ENCODE assay signal across 9 mouse cellular contexts in genomic region chr6:94577991-94578390, GRCm38 (mm10).
DNase-seq lines count a peak whose midpoint lies in the region; ATAC-seq lines count a peak whose summit lies in the region.
"Had no signal": no experiment of that assay in that cellular context is flagged by ENCODE, and none has a peak within 500 bp of the region (broad histone marks: within the 10 kb centered on the region; RNA-seq: fewer than 3 reads in every experiment).

No protein-coding gene starts in this region.

- H3K4me3 ChIP-seq in forebrain, embryonic 16.5 days (replicated peaks; ENCODE audit: low read length), result no peak overlapping the region
- no peak overlapping the region for H3K4me3 ChIP-seq in midbrain, embryonic 11.5 days (ENCODE audit: low read depth, low read length)
- no peak overlapping the region for H3K4me3 ChIP-seq in heart, embryonic 10.5 days

- H3K36me3 ChIP-seq in forebrain, embryonic 16.5 days (ENCODE audit: control insufficient read depth, insufficient read depth), result no peaks in the 10 kb centered on the region
- no peaks in the 10 kb centered on the region for H3K36me3 ChIP-seq in midbrain, embryonic 11.5 days (ENCODE audit: control insufficient read depth, insufficient read depth, low read length)
- 0 out of 2 replicates have a peak, but pooled peaks cover 2% of the 10 kb centered on the region for H3K36me3 ChIP-seq in heart, embryonic 10.5 days

- 9% methylated on average over 8 of the region's 8 CpGs for WGBS in forebrain, embryonic 16.5 days
- 27% methylated on average over 8 of the region's 8 CpGs for WGBS in midbrain, embryonic 11.5 days
- WGBS in heart, embryonic 10.5 days, result 83% methylated on average over 8 of the region's 8 CpGs

- H3K27ac ChIP-seq in forebrain, embryonic 16.5 days (ENCODE audit: low read length), result no peak overlapping the region
- H3K27ac ChIP-seq in midbrain, embryonic 11.5 days (ENCODE audit: low read depth, low read length), result no peak overlapping the region; the same call in 1 of the 2 replicates
- H3K27ac ChIP-seq in heart, embryonic 10.5 days, result no peak overlapping the region

- peak; percentile 89 for ATAC-seq in forebrain, embryonic 16.5 days
- peak; percentile 92 for ATAC-seq in midbrain, embryonic 11.5 days (ENCODE audit: low FRiP score)

- no peak overlapping the region for H3K4me2 ChIP-seq in forebrain, embryonic 16.5 days (ENCODE audit: low read length)
- H3K4me2 ChIP-seq in midbrain, embryonic 11.5 days, result no peak overlapping the region

- peak; percentile 82 for DNase-seq in Muller cell, postnatal 12 days (ENCODE audit: inconsistent ontology term)
- peak; percentile 84 for DNase-seq in brain, adult 2 months (ENCODE audit: low read depth, low spot score)
- DNase-seq in midbrain, embryonic 11.5 days (ENCODE audit: low spot score, missing footprints), result peak; percentile 89
- no peak for DNase-seq in liver
- no peak for DNase-seq in cerebellum, postnatal 4 days (ENCODE audit: low spot score in 2 of 2)
- no peak for DNase-seq in heart, embryonic 10.5 days (ENCODE audit: low spot score)
- DNase-seq: cerebellum, adult 8-10 months; kidney, adult 2 months had no signal

- H3K9ac ChIP-seq in forebrain, embryonic 16.5 days (replicated peaks; ENCODE audit: low read depth, low read length), result no peak overlapping the region
- no peak overlapping the region for H3K9ac ChIP-seq in midbrain, embryonic 11.5 days (ENCODE audit: low read length)

- no peaks in the 10 kb centered on the region for H3K9me3 ChIP-seq in forebrain, embryonic 16.5 days (ENCODE audit: control insufficient read depth, low read length)
- no peaks in the 10 kb centered on the region for H3K9me3 ChIP-seq in midbrain, embryonic 11.5 days (ENCODE audit: control insufficient read depth, low read length)
- H3K9me3 ChIP-seq in heart, embryonic 10.5 days, result no peaks in the 10 kb centered on the region

- H3K4me1 ChIP-seq in forebrain, embryonic 16.5 days (replicated peaks; ENCODE audit: control insufficient read depth, insufficient read depth, low read length), result peaks cover 15% of the 10 kb centered on the region
- H3K4me1 ChIP-seq in midbrain, embryonic 11.5 days (ENCODE audit: control insufficient read depth, insufficient read depth, low read length), result peaks cover 18% of the 10 kb centered on the region
- H3K4me1 ChIP-seq in heart, embryonic 10.5 days, result peaks cover 12% of the 10 kb centered on the region; the same call in 1 of the 2 replicates

- H3K27me3 ChIP-seq in forebrain, embryonic 16.5 days (replicated peaks; ENCODE audit: control insufficient read depth, insufficient read depth, low read length), result no peaks in the 10 kb centered on the region
- H3K27me3 ChIP-seq in midbrain, embryonic 11.5 days (ENCODE audit: control insufficient read depth, insufficient read depth, low read length), result no peaks in the 10 kb centered on the region
- H3K27me3 ChIP-seq in heart, embryonic 10.5 days (ENCODE audit: insufficient read depth, poor library complexity, severe bottlenecking), result no peaks in the 10 kb centered on the region

Comparison
In these comparisons a context has a peak if more than half of its experiments do, and no peak if none do; other contexts are left out.
1. DNase-seq: peak in Muller cell, postnatal 12 days (single experiment), brain, adult 2 months (single experiment) and midbrain, embryonic 11.5 days (single experiment); none in liver (single experiment), cerebellum, postnatal 4 days (0 of 2) and heart, embryonic 10.5 days (single experiment).